Mouse (Mus musculus): ENCODE data around the gene Atp6v1fnb.

DNA sequence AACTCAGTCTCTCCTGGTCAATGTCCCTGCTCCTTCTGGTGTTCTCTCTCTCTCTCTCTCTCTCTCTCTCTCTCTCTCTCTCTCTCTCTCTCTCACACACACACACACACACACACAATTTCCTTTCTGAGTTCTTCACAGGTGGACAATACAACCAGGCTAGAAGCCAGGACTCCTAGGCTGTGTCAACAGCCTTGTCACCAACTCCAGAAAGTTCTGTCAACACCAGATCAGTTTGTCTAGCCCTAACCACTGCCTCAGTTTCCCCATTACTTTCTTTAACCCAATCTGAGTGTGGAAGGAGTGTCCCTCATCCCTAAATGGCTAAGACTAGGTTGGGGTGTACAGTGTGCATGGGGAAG is 38.6 kb upstream of the Atp6v1fnb start:
- no peak for TF ChIP-seq POLR2A (IDR thresholded peaks at IDR 0.05; ENCODE audit: low read depth, low read length)
- TF ChIP-seq CTCF (IDR thresholded peaks at IDR 0.05; ENCODE audit: extremely low read depth, insufficient read depth, insufficient read length, insufficient replicate concordance), result no peak
